Mouse (Mus musculus) kidney, postnatal 4 days (tissue): ENCODE results near the gene Cc2d1a.

ENCODE experiments used
- DNase-seq, 2 experiments: peaks; one replicate each; pipeline ENCODE4 v3.0.0; 2021; ENCODE audit warnings: mixed read lengths in 2 of 2

The Cc2d1a gene

GRCm38 (mm10) chr8:84103601-84104000, 44.1 kb downstream of the Cc2d1a start:
- DNase-seq, result peak in 1 of 2 experiments; percentile 60

- peak in 1 of 2 experiments; percentile 11 for DNase-seq
Measured at GRCm38 (mm10) chr8:84101476-84102270, 46.1 kb downstream of the Cc2d1a start.

- DNase-seq, result no peak
Measured at GRCm38 (mm10) chr8:84098376-84098775, 49.4 kb downstream of the Cc2d1a start.

- no peak for DNase-seq
Measured at GRCm38 (mm10) chr8:84096061-84096460, 51.7 kb downstream of the Cc2d1a start.

GRCm38 (mm10) chr8:84090585-84090984, 57.2 kb downstream of the Cc2d1a start:
- no peak for DNase-seq

GRCm38 (mm10) chr8:84089277-84089676, 58.5 kb downstream of the Cc2d1a start:
- DNase-seq, result no peak

GRCm38 (mm10) chr8:84087821-84088220, 59.9 kb downstream of the Cc2d1a start:
- DNase-seq, result no peak

- DNase-seq, result peak in 1 of 2 experiments; percentile 33
Measured at GRCm38 (mm10) chr8:84087156-84087555, 60.6 kb downstream of the Cc2d1a start.

- peak in 1 of 2 experiments; percentile 44 for DNase-seq
Measured at GRCm38 (mm10) chr8:84084341-84085115, 63.2 kb downstream of the Cc2d1a start.

GRCm38 (mm10) chr8:84083829-84084241, 63.9 kb downstream of the Cc2d1a start:
- DNase-seq, result peak; percentile 41 to 65
